Mouse (Mus musculus): ENCODE data around the gene Samd4b.

Samd4b gene

DNA sequence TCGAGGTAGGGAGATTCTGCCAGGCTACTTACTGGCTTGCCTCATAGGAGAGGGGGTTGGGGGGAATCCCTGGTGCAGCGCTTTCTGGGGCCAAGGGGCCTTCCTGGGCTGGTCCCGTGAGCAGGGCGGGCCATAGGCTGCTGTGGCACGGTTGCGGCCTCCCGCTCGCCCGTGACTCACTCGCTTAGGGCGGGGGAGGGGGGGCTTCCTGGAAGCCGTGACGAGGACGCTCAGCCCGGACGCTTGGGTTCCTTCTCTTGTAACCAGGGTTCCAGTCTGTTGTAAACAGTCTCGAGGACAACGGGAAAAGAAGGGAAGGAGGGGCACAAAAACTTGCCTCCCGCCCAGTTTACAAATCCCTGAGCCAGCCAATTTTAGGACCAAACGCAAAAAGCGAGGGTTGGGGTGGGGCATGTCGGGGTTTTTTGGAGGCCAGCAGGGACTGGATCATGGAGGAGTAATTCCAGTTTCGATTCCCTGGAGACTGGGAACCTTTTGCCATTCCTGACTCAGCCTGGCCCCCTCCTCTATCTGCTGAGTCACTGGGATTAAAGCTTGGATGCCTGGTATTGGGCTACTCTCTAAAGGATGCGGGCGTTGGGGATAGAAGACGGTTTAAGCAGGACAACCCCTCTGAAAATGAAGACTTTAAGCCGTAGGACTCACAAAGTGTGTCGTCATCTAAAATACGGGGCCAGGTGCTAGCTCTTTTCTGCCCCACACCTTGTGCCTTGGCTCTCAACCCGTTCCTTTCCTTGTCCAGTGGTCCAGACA is 216.7 kb downstream of the Samd4b start:
- peak; percentile 87 for DNase-seq (ENCODE audit: extremely low read depth, insufficient read length, low spot score)

DNA sequence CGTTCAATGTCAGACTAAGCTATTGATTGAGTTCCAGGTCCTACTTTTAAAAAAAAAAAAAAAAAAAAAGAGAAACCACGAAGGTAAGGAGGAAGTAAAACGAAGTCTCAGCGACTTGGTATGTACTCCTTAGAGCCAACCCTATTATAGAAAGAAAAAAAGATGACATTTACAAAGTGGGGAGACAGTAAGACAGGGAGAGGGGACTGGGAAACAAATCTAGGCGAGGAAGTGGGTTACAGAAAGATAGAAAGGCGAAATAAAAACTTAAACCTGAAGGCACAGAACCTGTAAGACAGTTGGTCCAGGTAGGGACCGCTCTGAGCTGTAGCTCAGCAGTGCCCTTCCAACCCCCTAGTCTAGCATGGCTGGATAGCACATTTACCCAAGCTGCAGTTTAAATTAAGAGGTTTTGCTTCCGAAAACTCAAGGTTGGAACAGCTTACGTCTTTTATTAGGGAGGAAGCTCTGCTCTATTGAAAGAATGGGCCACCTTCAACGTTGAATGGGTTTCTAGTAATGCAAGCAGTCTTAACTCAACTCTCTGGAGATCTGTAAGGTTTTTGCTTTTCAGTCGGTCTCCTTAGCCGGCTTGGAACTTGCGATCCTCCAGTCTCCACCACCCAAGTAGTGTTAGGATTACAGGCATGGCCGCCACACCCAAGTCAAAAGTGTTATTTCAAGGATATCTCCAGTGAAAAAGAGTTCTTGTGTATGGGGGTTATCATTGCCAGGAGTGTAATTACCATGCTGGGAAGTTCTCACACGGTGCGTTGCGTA is 217.5 kb downstream of the Samd4b start, which contains the start of gene Zfp36:
TSS of gene Zfp36 (minus strand) at position 17 of the 780 bp plus-strand sequence.
- no peak for DNase-seq (ENCODE audit: extremely low read depth, insufficient read length, low spot score)

DNA sequence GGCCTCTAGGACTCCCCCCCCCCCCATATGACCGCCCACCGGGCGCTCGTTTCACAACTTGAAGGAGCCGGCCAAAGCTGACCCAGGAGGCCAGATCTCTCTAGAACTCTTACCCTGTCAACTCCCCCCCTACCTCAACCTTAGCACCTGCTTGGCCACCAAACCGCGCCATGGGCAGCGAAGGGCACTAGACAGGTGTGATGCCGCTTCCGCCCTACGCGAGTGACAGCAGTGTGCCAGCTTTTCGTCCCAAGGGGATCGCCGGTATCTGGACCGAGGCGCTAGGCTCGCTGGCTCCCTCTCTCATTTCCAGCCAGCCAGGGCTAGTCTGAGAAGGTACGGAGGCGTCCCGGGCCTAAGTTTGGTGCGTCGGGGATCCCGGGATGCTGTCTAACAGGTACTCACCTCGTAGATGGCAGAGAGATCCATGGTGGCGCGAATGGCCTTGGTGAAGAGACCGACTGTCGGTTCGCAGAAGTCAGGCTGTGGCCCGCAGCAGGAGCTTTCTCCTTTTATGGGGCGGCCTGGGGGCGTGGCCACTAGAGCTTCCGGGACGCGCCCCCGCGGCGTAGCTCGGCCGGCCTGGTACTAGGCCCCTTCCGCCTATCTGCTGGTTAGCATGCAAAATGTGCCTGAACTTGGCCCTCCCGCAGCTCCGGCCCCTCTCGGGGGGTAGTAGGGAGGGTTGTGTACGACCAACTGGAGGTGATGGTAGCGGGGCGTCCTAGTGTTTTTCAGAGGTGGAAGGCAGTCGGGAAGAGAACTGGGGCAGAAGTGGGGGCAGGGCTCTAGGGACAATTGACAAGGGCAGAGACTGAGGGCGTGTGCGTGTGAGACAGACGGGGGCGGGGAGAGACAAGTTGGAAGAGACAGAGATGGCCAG is 218.9 kb downstream of the Samd4b start:
- peak; percentile 93 for DNase-seq (ENCODE audit: extremely low read depth, insufficient read length, low spot score)

DNA sequence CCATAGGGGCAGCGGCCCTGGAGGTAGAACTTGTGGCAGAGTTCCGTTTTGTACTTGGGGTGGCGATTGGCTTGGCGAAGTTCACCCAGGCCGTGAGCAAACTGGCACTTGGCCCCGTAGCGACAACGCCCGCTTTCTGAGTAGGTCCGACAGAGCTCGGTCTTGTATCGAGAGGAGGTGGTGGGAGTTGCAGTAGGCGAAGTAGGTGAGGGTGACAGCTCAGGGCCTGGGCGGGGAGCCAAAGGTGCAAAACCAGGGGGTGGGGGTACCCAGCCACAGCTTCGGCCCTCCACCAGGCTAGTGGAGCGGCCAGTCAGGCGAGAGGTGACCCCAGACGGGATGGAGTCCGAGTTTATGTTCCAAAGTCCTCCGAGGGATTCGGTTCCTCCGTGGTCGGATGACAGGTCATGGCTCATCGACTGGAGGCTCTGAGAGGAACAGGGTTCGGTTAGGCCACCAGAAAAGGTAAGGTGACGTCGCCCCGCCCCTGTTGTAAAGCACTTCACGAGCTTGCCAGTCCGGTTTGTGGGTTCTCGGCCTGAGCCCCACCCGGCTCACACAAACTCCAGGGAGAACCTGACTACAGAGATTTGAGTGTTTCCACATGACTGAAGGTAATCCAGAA is 219.8 kb downstream of the Samd4b start:
- DNase-seq (ENCODE audit: extremely low read depth, insufficient read length, low spot score): peak; percentile 74

DNA sequence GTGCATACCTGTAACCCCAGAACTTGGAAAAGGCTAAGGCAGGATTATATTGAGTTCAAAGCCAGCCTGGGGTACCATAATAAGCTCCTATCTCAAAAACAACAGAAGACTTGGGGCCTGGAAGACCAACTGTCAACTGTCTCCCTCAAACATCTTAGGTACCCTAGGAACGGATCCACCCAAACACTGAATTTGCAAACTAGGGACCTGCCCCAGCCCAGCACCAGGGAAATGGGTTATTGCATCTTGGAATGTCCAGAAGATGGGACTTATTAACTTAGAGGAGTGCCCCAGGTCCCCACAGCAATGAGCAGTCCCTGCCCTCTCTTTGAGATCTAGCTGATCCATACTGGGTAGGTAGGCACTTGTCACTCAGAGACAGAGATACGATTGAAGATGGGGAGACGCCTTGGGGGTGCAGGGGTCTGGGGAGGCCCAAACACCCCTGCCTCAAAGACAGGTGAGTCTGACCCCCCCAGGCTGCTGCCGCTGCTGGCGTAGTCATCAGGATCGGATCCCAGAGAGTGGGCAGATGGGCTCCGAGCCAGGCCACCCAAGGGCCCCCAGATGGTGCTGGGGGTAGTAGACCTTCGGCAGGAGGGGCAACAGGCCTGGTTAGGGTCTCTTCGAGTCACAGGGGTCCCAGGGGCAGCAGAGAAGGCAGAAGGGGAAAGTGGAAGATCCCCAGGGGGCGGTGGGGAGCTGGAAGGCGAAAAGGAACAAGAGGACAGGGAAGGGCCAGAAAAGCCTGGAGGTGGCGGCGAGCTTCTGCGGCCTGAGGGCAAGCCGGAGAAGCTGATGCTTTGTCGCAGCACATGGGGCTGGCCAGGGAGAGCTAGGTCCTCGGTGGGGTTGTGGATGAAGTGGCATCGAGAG is 220.5 kb downstream of the Samd4b start:
- no peak for DNase-seq (ENCODE audit: extremely low read depth, insufficient read length, low spot score)

DNA sequence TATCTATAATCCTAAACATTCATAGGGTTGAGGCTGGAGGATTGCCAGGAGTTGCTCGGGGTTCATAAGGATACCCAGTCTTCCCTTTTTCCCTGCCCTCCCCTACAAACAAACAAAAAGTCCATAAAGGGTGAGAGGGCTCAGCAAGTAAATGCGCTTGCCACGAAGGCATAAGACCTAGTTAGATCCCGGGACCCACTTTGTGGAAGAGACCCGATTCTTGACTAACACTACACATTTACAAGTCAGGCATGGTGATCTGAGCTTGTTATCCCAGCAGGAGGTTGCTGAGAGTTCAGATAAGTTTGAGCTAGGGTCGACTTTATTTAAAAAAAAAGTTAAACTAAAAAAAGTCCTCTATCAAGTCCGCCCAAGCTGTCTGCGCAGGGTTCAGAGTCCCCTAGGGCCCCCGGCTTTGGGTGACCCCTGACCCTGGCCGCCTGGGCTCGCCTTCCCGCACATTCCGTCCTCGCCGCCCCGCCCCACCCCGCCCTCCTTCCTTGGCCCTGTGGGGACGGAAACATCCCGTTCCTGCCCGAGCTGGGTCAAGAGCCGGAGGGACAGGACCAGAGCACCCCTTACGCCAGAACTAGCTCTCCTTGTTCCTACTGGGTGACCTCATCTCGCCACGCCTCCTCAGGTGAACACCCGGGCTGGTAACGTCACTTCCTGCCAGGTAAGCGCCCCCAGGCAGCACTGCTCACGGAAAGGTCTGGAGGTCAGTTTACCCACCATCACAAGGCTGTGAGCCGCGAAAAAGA is 221.8 kb downstream of the Samd4b start:
- DNase-seq (ENCODE audit: extremely low read depth, insufficient read length, low spot score): peak; percentile 83

DNA sequence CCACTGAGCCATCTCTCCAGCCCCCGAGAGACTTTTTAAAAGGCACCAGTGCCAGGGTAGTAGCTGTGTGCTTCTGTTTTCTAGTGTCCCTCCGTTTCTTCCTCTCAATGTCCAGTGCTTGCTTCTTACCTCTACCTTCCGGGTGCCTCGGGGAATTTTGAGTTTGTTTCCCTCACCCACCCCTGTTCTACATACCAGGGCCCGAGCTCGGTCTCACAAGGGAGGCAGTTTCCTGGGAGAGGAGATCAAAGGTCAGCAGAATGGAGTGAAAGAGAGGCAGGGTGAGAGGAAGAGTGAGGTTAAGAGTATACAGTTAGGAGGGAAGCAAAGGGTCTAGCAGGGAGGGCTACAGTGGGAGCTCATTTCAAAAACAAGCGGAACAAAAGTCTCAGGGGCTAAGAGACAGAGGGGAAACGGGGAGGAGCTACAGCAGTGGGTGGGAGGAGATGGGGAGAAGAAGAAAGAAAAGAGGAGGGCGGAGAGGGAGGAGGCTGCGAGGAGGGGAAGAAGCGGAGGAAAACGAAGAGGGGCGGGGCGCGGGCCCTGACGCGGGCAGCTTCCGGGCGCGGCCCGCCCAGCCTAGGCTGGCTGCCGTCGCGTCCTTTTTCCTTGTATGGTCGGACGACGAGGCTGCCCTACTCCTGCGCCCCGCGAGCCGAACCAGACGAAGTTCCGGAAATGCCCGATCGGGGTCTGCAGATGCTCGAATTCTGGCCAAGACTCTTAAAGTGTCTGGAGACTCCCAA is 222.6 kb downstream of the Samd4b start:
- peak; percentile 94 for DNase-seq (ENCODE audit: extremely low read depth, insufficient read length, low spot score)

DNA sequence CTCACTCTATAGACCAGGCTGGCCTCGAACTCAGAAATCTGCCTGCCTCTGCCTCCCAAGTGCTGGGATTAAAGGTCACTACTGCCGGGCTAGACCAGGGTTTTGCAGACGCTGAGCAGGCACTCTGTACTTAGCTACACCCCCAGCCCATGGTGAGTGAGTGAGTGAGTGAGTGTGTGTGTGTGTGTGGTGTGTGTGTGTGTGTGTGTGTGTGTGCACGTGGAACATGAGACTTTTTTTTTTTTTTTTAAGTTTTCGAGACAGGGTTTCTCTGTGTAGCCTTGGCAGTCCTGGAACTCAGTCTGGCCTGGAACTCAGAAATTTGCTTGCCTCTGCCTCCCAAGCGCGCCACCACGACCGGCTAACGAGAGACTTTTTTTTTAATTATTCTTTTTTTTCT is 223.3 kb downstream of the Samd4b start:
- DNase-seq (ENCODE audit: extremely low read depth, insufficient read length, low spot score): no peak

DNA sequence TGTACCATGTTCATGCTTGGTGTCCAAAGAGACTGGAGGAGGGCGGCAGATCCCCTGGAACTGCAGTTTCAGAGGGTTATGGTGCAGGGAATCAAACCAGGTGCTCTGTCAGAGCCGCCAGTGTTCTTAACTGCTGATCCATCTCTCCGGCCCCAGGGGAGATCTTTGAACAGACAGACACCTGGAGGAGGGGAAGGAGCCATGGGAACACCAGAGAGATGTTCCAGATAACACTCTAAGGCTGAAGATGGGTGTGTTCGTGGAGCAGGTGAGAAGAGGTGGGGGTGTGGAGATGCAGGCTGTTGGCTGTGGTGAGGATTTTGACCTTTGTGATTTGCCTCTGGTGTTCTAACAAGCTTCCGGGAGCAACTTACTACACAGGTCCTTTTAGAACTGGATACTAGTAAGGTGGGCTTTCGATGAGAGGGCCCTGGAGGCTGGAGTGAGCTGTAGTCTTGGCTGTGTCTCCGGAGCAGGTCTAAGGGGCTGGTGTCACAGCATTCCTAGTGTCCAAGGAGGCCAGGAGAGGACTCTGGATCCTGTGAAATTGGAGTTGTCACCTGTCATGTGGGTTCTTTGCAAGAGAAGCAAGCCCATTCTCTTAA is 224.0 kb downstream of the Samd4b start:
- DNase-seq (ENCODE audit: extremely low read depth, insufficient read length, low spot score): no peak

DNA sequence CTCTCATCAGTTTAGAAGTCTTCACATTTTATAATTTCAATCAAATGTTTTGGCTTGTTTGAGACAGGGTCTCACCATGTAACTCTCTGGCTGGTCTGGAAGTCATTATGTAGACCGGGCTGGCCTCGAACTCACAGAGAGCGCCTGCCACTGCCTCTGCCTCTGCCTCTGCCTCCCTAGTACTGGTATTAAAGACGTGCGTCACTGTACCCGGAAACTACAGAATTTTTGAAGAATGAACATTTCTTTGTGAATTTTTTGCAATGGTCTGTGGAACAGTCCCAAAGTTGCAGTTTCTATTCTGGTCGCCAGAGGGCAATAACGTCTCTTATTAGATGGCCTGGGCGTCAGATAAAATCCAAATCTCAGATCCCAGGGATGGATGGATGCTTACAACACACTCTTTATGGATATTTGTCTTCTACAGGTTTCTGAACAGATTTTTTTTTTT is 224.8 kb downstream of the Samd4b start:
- DNase-seq (ENCODE audit: extremely low read depth, insufficient read length, low spot score): no peak

DNA sequence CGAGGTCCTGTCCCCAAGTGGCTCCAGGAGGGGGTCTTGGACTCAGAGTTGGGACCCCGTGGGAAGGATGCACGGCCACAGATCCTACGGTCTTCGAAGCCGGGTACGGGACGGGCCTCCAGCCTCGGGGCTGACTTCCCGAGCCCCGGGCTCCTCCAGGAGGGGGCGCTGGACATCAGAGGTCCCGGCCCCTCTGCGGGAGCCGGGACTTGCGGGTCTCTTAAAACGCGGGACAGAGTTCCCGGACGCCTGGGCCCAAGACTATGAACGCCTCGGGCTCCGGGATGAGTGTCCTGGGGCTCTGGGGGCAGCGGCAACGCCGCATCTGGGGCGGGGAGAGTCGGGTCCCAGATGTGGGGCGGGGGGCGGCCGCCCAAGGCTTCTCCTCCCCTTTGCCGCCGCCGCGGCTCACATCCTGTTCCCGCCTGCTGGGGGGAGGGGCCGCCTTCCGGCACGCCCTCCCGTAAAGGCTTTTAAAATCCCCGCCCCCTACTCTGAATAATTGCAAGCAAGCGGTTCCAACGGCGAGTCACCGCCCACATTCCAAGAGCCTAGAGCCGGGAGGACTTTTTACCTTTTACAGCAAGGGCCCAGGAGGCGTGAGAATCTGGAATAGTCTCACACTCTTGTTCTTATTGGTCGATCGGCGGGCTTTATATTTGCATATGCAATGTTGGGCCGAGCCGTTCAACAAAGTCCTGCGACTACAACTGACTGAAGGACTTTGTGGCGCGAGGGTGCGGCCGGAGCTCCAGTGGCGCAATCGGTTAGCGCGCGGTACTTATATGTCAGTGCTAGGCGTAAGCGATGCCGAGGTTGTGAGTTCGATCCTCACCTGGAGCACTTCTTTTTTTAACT is 225.5 kb downstream of the Samd4b start, which contains the start of gene Plekhg2:
TSS of gene Plekhg2 (minus strand) at position 349 of the 858 bp plus-strand sequence.
- DNase-seq (ENCODE audit: extremely low read depth, insufficient read length, low spot score): peak; percentile 99

DNA sequence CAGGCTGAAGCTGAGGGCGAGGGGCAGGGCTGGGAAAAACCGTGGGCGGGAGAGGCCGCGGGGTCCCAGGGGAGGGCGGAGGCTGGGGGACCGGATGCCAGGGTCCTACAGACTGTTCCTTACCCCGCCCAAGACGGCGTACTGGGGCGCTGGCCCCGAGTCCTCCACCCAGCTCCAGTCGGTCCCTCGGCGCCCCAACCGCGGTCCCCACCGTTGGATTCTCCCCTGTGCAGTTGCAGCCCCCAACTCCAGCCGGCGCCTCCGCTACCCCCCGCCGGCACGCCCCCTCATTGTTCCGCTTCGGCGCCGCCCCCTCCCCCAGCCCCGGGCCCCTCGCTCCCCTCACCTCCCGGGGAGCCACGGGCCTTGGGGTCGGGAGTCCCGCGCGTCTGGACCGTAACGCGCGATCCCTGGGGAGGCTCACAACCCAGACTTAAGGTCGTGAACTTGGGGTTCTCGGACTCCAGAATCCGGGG is 226.4 kb downstream of the Samd4b start:
- peak; percentile 61 for DNase-seq (ENCODE audit: extremely low read depth, insufficient read length, low spot score)

DNA sequence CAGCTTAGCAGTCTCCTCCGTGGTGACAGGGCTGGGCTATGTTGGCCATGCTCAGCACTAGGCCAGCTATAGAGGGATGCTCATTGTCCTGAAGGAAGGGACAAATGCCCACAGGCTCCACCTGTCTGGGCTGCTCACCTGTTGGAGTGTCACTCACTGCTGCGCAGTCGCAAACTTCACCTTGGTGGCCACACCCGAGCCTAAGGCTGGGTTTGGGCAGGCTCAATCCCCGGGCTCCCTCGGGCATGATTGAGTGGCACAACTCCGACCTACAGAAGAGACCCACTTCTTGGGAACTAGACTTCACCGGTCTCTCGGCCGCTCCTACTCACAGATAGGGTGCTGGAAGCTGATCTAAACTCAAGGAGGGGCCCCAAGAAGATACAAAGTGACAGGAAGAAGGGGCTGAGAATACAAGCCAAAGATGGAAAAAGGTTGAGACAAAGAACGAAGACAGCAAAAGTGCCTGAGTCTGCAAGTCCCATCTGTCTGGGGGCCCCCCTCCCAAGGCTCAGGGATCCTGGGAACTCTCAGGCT is 226.9 kb downstream of the Samd4b start:
- DNase-seq (ENCODE audit: extremely low read depth, insufficient read length, low spot score): no peak

DNA sequence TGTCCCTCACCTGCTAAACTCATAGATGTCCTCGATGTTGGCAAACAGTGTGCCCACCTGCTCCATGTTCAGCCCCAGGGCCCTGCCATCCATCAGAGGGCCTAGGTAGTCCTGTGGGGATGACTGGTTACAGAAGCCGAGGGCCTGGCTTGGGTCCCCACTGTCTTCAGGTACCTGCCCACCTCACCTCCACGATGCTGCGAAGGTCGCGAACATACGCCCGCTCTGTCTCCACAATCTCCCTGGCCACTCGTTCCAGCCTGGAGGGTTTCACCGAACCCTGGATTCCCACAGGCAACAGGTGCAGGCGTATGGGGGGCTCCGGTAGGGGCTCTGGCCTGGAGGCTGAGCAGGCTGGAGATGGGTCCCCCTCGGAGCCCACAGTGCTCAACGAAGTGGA is 227.9 kb downstream of the Samd4b start:
- DNase-seq (ENCODE audit: extremely low read depth, insufficient read length, low spot score): no peak

DNA sequence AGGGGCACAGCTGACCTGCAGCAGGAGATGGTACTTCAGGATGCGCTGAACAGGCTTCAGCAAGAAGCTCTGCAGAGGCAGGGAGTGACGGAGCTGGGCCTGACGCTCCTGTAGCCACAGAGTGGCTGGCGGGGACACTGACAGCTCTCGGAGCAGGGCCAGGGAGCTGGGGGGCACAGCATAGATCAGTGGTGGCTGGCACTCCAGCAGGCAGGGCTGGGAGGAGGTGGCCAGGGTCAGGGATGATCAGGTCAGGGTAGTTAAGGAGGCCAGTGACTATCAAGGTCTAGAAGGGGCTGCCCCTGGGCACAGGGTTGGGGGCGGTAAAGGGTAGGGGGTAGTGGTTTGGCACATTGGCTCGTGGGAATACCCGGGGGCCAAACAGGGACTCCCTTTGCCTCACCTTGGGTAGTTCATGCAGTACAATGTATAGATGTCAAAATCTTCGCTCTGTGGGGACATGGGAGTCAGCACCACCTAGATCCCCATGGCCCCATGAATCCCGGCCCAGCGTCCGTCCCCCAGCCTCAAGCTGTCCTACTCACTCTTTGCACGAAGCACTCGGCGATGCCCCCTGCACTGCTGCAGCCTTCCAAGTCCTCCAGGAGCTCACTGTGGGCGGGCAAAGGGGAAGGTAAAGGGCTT is 229.5 kb downstream of the Samd4b start:
- no peak for DNase-seq (ENCODE audit: extremely low read depth, insufficient read length, low spot score)

All from 3134 (cell line).